Comparison of ENCODE assay signal across 30 mouse cellular contexts in the genomic region with DNA sequence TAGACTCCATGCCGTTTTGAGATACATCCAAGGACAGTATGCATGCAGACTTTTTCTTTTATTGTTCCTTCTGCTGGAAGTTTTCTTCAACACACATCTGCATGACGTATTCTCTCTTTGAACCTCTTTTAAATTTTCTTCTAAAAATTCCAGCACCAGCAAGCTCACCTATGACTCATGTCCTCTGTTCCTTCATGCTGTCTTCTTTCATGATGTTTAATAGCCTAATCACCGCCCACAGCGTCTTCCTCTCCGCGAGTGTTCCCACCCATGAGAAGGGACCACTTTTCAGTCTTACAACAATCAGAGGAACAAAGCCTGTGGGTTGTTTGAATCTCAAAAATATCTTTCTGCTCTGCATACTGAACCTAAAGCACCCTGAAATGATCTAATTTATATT.
"Had no signal": no experiment of that assay in that cellular context is flagged by ENCODE, and none has a peak within 500 bp of the region (broad histone marks: within the 10 kb centered on the region; RNA-seq: fewer than 3 reads in every experiment).

No protein-coding gene starts in this region.

- DNase-seq: heart, postnatal 10 days; heart, postnatal 14 days; heart, postnatal 36 days; heart, postnatal 4 days; kidney, adult 11 months; kidney, adult 18-20 months; kidney, adult 2 months; kidney, adult 8-10 months; kidney, adult 9 months; kidney, postnatal 10 days; kidney, postnatal 14 days; kidney, postnatal 25 days; kidney, postnatal 36 days; kidney, postnatal 4 days; layer of hippocampus, adult 9-11 months; layer of hippocampus, postnatal 36 days had no signal

- H3K27ac ChIP-seq: heart, embryonic 10.5 days; heart, embryonic 13.5 days; heart, embryonic 15.5 days; hindbrain, embryonic 10.5 days; hindbrain, embryonic 12.5 days; hindbrain, embryonic 13.5 days; hindbrain, embryonic 14.5 days; hindbrain, embryonic 15.5 days; hindbrain, postnatal 0 days; intestine, embryonic 15.5 days; kidney, embryonic 15.5 days; kidney, postnatal 0 days; layer of hippocampus, adult 2 months had no signal

- H3K4me3 ChIP-seq: heart, embryonic 10.5 days; heart, embryonic 12.5 days; heart, embryonic 13.5 days; heart, embryonic 15.5 days; hindbrain, embryonic 10.5 days; hindbrain, embryonic 12.5 days; hindbrain, embryonic 13.5 days; hindbrain, embryonic 15.5 days; intestine, embryonic 15.5 days; kidney, embryonic 15.5 days; layer of hippocampus, adult 2 months had no signal
